Mouse (Mus musculus): Measurements from ENCODE around the gene Aox4.

The Aox4 gene

GRCm38 (mm10) chr1:58303009-58303408 lies 92.8 kb downstream of the Aox4 start:
- DNase-seq: no peak

- DNase-seq: no peak
These were observed 93.5 kb downstream of the Aox4 start for GRCm38 (mm10) chr1:58303726-58304125.

- no peak for DNase-seq
These were observed 94.1 kb downstream of the Aox4 start for GRCm38 (mm10) chr1:58304296-58304695.

GRCm38 (mm10) chr1:58307181-58307580 lies 97.0 kb downstream of the Aox4 start:
- DNase-seq: no peak

GRCm38 (mm10) chr1:58308594-58308993 lies 98.4 kb downstream of the Aox4 start:
- no peak for DNase-seq

- DNase-seq: no peak
These were observed 99.7 kb downstream of the Aox4 start for GRCm38 (mm10) chr1:58309853-58310252.

- no peak for DNase-seq
These were observed 101.1 kb downstream of the Aox4 start for GRCm38 (mm10) chr1:58311221-58311864.

- DNase-seq: no peak
These were observed 103.0 kb downstream of the Aox4 start for GRCm38 (mm10) chr1:58313173-58313572.

- DNase-seq: no peak
These were observed 105.3 kb downstream of the Aox4 start for GRCm38 (mm10) chr1:58315532-58315931.

All from cerebellum, adult 8-10 months (tissue).